Mouse (Mus musculus): ENCODE results near the gene Fgfr2.
"Not testable (repeated sequence)": the region's sequence is repeated elsewhere in the genome, so short reads cannot be mapped to it uniquely, and the experiment has no call there.

The Fgfr2 gene

GRCm38 (mm10) chr7:131059808-131060207, 2063.3 kb downstream of the Fgfr2 start:
- not testable (repeated sequence) for DNase-seq (ENCODE audit: low spot score in 2 of 2)

GRCm38 (mm10) chr7:131057918-131058317, 2065.2 kb downstream of the Fgfr2 start:
- DNase-seq (ENCODE audit: low spot score in 2 of 2) = not testable (repeated sequence)

- DNase-seq (ENCODE audit: low spot score in 2 of 2) = no peak
Observed at GRCm38 (mm10) chr7:131054808-131055370, 2068.3 kb downstream of the Fgfr2 start.

GRCm38 (mm10) chr7:131049829-131050228, 2073.3 kb downstream of the Fgfr2 start:
- not testable (repeated sequence) for DNase-seq (ENCODE audit: low spot score in 2 of 2)

GRCm38 (mm10) chr7:131045258-131045835, 2077.8 kb downstream of the Fgfr2 start:
- not testable (repeated sequence) for DNase-seq (ENCODE audit: low spot score in 2 of 2)

- DNase-seq (ENCODE audit: low spot score in 2 of 2) = no peak
Observed at GRCm38 (mm10) chr7:131042657-131043056, 2080.5 kb downstream of the Fgfr2 start.

- DNase-seq (ENCODE audit: low spot score in 2 of 2) = not testable (repeated sequence)
Observed at GRCm38 (mm10) chr7:131040760-131041159, 2082.4 kb downstream of the Fgfr2 start.

- no peak for DNase-seq (ENCODE audit: low spot score in 2 of 2)
Observed at GRCm38 (mm10) chr7:131037083-131037482, 2086.1 kb downstream of the Fgfr2 start.

GRCm38 (mm10) chr7:131036396-131036795, 2086.8 kb downstream of the Fgfr2 start:
- no peak for DNase-seq (ENCODE audit: low spot score in 2 of 2)

GRCm38 (mm10) chr7:131031755-131032154, 2091.4 kb downstream of the Fgfr2 start, which contains the start of gene Dmbt1:
Dmbt1 (plus strand) TSS chr7:131032053.
- DNase-seq (ENCODE audit: low spot score in 2 of 2) = no peak

- no peak for DNase-seq (ENCODE audit: low spot score in 2 of 2)
Observed at GRCm38 (mm10) chr7:131027557-131027956, 2095.6 kb downstream of the Fgfr2 start.

- DNase-seq (ENCODE audit: low spot score in 2 of 2) = no peak
Observed at GRCm38 (mm10) chr7:131024807-131025206, 2098.3 kb downstream of the Fgfr2 start.

- no peak for DNase-seq (ENCODE audit: low spot score in 2 of 2)
Observed at GRCm38 (mm10) chr7:131019181-131019580, 2104.0 kb downstream of the Fgfr2 start.

- no peak for DNase-seq (ENCODE audit: low spot score in 2 of 2)
Observed at GRCm38 (mm10) chr7:131011901-131012300, 2111.2 kb downstream of the Fgfr2 start.

GRCm38 (mm10) chr7:131009178-131009577, 2114.0 kb downstream of the Fgfr2 start:
- no peak for DNase-seq (ENCODE audit: low spot score in 2 of 2)

- DNase-seq (ENCODE audit: low spot score in 2 of 2) = no peak
Observed at GRCm38 (mm10) chr7:131007221-131007620, 2115.9 kb downstream of the Fgfr2 start.

GRCm38 (mm10) chr7:131004071-131004470, 2119.1 kb downstream of the Fgfr2 start:
- no peak for DNase-seq (ENCODE audit: low spot score in 2 of 2)

- DNase-seq (ENCODE audit: low spot score in 2 of 2) = no peak
Observed at GRCm38 (mm10) chr7:131001976-131002726, 2121.0 kb downstream of the Fgfr2 start.

- DNase-seq (ENCODE audit: low spot score in 2 of 2) = no peak
Observed at GRCm38 (mm10) chr7:130993907-130994306, 2129.2 kb downstream of the Fgfr2 start.

GRCm38 (mm10) chr7:130991174-130991789, 2131.9 kb downstream of the Fgfr2 start:
- DNase-seq (ENCODE audit: low spot score in 2 of 2) = no peak

- no peak for DNase-seq (ENCODE audit: low spot score in 2 of 2)
Observed at GRCm38 (mm10) chr7:130989371-130989770, 2133.8 kb downstream of the Fgfr2 start.

GRCm38 (mm10) chr7:130988146-130988545, 2135.0 kb downstream of the Fgfr2 start:
- no peak for DNase-seq (ENCODE audit: low spot score in 2 of 2)
